Comparison of ENCODE assay signal across 8 mouse cellular contexts in genomic region chr11:79591591-79591975, GRCm38 (mm10). TPM values are rescaled to one million over a fixed set of nuclear protein-coding genes. Genes with fewer than 3 reads are reported as not detected.
DNase-seq lines count a peak whose midpoint lies in the region; ATAC-seq and TF ChIP-seq lines count a peak whose summit lies in the region.

No protein-coding gene starts in this region.

- peak overlapping the region; percentile 99 for H3K4me2 ChIP-seq in kidney, embryonic 14.5 days (replicated peaks; ENCODE audit: low read depth, low read length)
- peak overlapping the region; percentile 92 for H3K4me2 ChIP-seq in embryonic facial prominence, embryonic 13.5 days
- peak overlapping the region; percentile 70 for H3K4me2 ChIP-seq in neural tube, embryonic 15.5 days

- intact Hi-C loops in left cerebral cortex, postnatal 4 days (cut with DNase I) = no loop called here

- no peak for DNase-seq in kidney, postnatal 10 days
- DNase-seq in left cerebral cortex, postnatal 4 days = peak; percentile 38
- DNase-seq in ovary, postnatal 14 days (ENCODE audit: low spot score) = no peak
- no peak for DNase-seq in gastrocnemius, adult 8-10 months (ENCODE audit: low spot score in 2 of 2)

- 0 out of 2 replicates have a peak, but pooled peaks have one; percentile 5 for ATAC-seq in kidney, embryonic 14.5 days (ENCODE audit: low FRiP score, low TSS enrichment)
- ATAC-seq in embryonic facial prominence, embryonic 13.5 days (ENCODE audit: insufficient number of reproducible peaks, insufficient read depth, low FRiP score, low TSS enrichment, low read depth) = no peak
- peak; percentile 57 for ATAC-seq in neural tube, embryonic 15.5 days (ENCODE audit: low FRiP score)

- 40% methylated on average over 5 of the region's 5 CpGs for whole genome bisulfite sequencing in kidney, embryonic 14.5 days
- WGBS in embryonic facial prominence, embryonic 13.5 days = 26% methylated on average over 5 of the region's 5 CpGs
- 18% methylated on average over 5 of the region's 5 CpGs for WGBS in neural tube, embryonic 15.5 days

- no peak for TF ChIP-seq POLR2A in bone marrow macrophage, adult 2 months (IDR thresholded peaks at IDR 0.05; ENCODE audit: borderline replicate concordance, low read depth, low read length)

- TF ChIP-seq CTCF in bone marrow macrophage, adult 2 months (IDR thresholded peaks at IDR 0.05; ENCODE audit: low read depth, low read length) = no peak

- H3K27me3 ChIP-seq in kidney, embryonic 14.5 days (ENCODE audit: control insufficient read depth, insufficient read depth, low read length) = peaks cover 45% of the 10 kb centered on the region
- H3K27me3 ChIP-seq in embryonic facial prominence, embryonic 13.5 days = peaks cover 57% of the 10 kb centered on the region
- H3K27me3 ChIP-seq in neural tube, embryonic 15.5 days (replicated peaks) = no peaks in the 10 kb centered on the region

- H3K4me3 ChIP-seq in kidney, embryonic 14.5 days (ENCODE audit: low read length) = peak overlapping the region; percentile 52
- H3K4me3 ChIP-seq in bone marrow macrophage, adult 2 months (ENCODE audit: insufficient read depth, low read length) = 0 out of 2 replicates have a peak overlapping the region, but pooled peaks have one; percentile 39
- H3K4me3 ChIP-seq in embryonic facial prominence, embryonic 13.5 days = peak overlapping the region; percentile 62
- H3K4me3 ChIP-seq in neural tube, embryonic 15.5 days (replicated peaks) = peak overlapping the region; percentile 68

- H3K27ac ChIP-seq in kidney, embryonic 14.5 days (ENCODE audit: low read depth, low read length) = no peak overlapping the region
- H3K27ac ChIP-seq in bone marrow macrophage, adult 2 months (ENCODE audit: insufficient read depth, low read depth, low read length) = no peak overlapping the region
- H3K27ac ChIP-seq in embryonic facial prominence, embryonic 13.5 days = no peak overlapping the region
- peak overlapping the region; percentile 89 for H3K27ac ChIP-seq in neural tube, embryonic 15.5 days (replicated peaks)

- peaks cover 9% of the 10 kb centered on the region; the same call in 1 of the 2 replicates for H3K4me1 ChIP-seq in kidney, embryonic 14.5 days (ENCODE audit: control insufficient read depth, insufficient read depth, low read length)
- no peaks in the 10 kb centered on the region for H3K4me1 ChIP-seq in bone marrow macrophage, adult 2 months (ENCODE audit: control insufficient read depth, insufficient read depth, low read length)
- H3K4me1 ChIP-seq in embryonic facial prominence, embryonic 13.5 days = peaks cover 14% of the 10 kb centered on the region
- peaks cover 48% of the 10 kb centered on the region for H3K4me1 ChIP-seq in neural tube, embryonic 15.5 days

- no peaks in the 10 kb centered on the region for H3K36me3 ChIP-seq in kidney, embryonic 14.5 days (ENCODE audit: control insufficient read depth, insufficient read depth, low read length)
- H3K36me3 ChIP-seq in embryonic facial prominence, embryonic 13.5 days = no peaks in the 10 kb centered on the region
- H3K36me3 ChIP-seq in neural tube, embryonic 15.5 days = no peaks in the 10 kb centered on the region

- no peaks in the 10 kb centered on the region for H3K9me3 ChIP-seq in kidney, embryonic 14.5 days (ENCODE audit: control insufficient read depth, low read length)
- H3K9me3 ChIP-seq in embryonic facial prominence, embryonic 13.5 days = no peaks in the 10 kb centered on the region
- no peaks in the 10 kb centered on the region for H3K9me3 ChIP-seq in neural tube, embryonic 15.5 days (replicated peaks)

- peak overlapping the region; percentile 62; the same call in 1 of the 2 replicates for H3K9ac ChIP-seq in kidney, embryonic 14.5 days (ENCODE audit: low read depth, low read length)
- peak overlapping the region; percentile 72 for H3K9ac ChIP-seq in embryonic facial prominence, embryonic 13.5 days
- H3K9ac ChIP-seq in neural tube, embryonic 15.5 days (replicated peaks) = peak overlapping the region; percentile 88

RNA-seq across cellular contexts. Expression of gene Rab11fip4, which starts 0.6 kb away (rescaled TPM):
- 4.8 and 7.1 TPM in 2 replicates for polyA plus RNA-seq in kidney, embryonic 14.5 days (2014; fragmentation: Nextera tagmentation; extraction: Ambion mirVana)
- 0.11 and 0.32 TPM in 2 replicates for polyA plus RNA-seq in bone marrow macrophage, adult 2 months (2012; ENCODE audit: insufficient read depth, insufficient read length, missing spikeins)
- 7.6 and 7.7 TPM in 2 replicates for polyA plus RNA-seq in embryonic facial prominence, embryonic 13.5 days (2015; fragmentation: Nextera tagmentation; extraction: Ambion mirVana)
- total RNA-seq in left cerebral cortex, postnatal 4 days (2021) = 100 to 1,000 TPM; 142 to 144 TPM
- 23.1 and 24.1 TPM in 2 replicates for polyA plus RNA-seq in neural tube, embryonic 15.5 days (2015; fragmentation: Nextera tagmentation; extraction: Ambion mirVana)
- total RNA-seq in gastrocnemius, adult 8-10 months (2022) = under 1 TPM; 0.10 to 0.81 (median 0.28) TPM
